Mouse (Mus musculus) stomach, embryonic 15.5 days (tissue): ENCODE measurements at regions not wholly inside any gene's neighbourhood (a gene's known extent, or its start where the extent isn't known, plus 50 kb on each side); places are given as distances from the start of the nearest gene placed in this dataset.

ENCODE experiments used
- ATAC-seq: fragments of 200-750 bp; cut with Nextera tagmentation; 2 replicates; pipeline ENCODE4 v1.8.0; 2017; ENCODE audit warnings: low read depth, moderate number of reproducible peaks, moderate TSS enrichment; ENCODE audit not compliant: insufficient read depth, low FRiP score
- H3K27ac ChIP-seq: fragments of 300-500 bp; sonication (generic); 2 replicates; pipeline ENCODE4 v1.5.1; 2015; ENCODE audit warnings: mild to moderate bottlenecking, inconsistent platforms
- H3K27me3 ChIP-seq: fragments of 300-500 bp; sonication (generic); replicated peaks from 2 replicates; pipeline ENCODE4 v1.6.1; 2015; ENCODE audit warnings: inconsistent platforms
- H3K36me3 ChIP-seq: fragments of 300-500 bp; sonication (generic); 2 replicates; pipeline ENCODE4 v1.6.1; 2015; ENCODE audit warnings: inconsistent platforms
- H3K4me1 ChIP-seq: fragments of 300-500 bp; sonication (generic); 2 replicates; pipeline ENCODE4 v1.6.1; 2015; ENCODE audit warnings: inconsistent platforms
- H3K4me2 ChIP-seq: fragments of 300-500 bp; sonication (generic); 2 replicates; pipeline ENCODE4 v1.6.1; 2015; ENCODE audit warnings: mild to moderate bottlenecking, inconsistent platforms
- H3K4me3 ChIP-seq: fragments of 300-500 bp; sonication (generic); replicated peaks from 2 replicates; pipeline ENCODE4 v1.5.1; 2015; ENCODE audit warnings: inconsistent platforms
- H3K9ac ChIP-seq: fragments of 300-500 bp; sonication (generic); 2 replicates; pipeline ENCODE4 v1.6.1; 2015; ENCODE audit warnings: inconsistent platforms
- H3K9me3 ChIP-seq: fragments of 300-500 bp; sonication (generic); 2 replicates; pipeline ENCODE4 v1.6.1; 2016; ENCODE audit warnings: inconsistent platforms
- WGBS: fragments of 180-500 bp; shearing (Covaris S2); methylation state at CpG from one replicate; pipeline ENCODE4 v1.1.7; 2015; 5-methylcytosine and 5-hydroxymethylcytosine counted together

- 81% methylated on average over 2 of the region's 2 CpGs for WGBS
- no peak overlapping the region for H3K9ac ChIP-seq
- ATAC-seq, result no peak
- H3K36me3 ChIP-seq, result no peaks in the 10 kb centered on the region
- no peaks in the 10 kb centered on the region for H3K27me3 ChIP-seq
- H3K4me1 ChIP-seq, result no peaks in the 10 kb centered on the region
- H3K4me3 ChIP-seq, result no peak overlapping the region
- H3K27ac ChIP-seq, result no peak overlapping the region
- no peaks in the 10 kb centered on the region for H3K9me3 ChIP-seq
- H3K4me2 ChIP-seq, result no peak overlapping the region
Measured at GRCm38 (mm10) chr2:75408016-75408415, 251.0 kb upstream of the Hnrnpa3 start.

GRCm38 (mm10) chr2:75409806-75410205 is 249.3 kb upstream of the Hnrnpa3 start:
- H3K9ac ChIP-seq, result no peak overlapping the region
- H3K4me2 ChIP-seq, result no peak overlapping the region
- no peak for ATAC-seq
- H3K9me3 ChIP-seq, result no peaks in the 10 kb centered on the region
- no peaks in the 10 kb centered on the region for H3K36me3 ChIP-seq
- H3K4me3 ChIP-seq, result no peak overlapping the region
- H3K27me3 ChIP-seq, result no peaks in the 10 kb centered on the region
- no peak overlapping the region for H3K27ac ChIP-seq
- H3K4me1 ChIP-seq, result no peaks in the 10 kb centered on the region
- 86% methylated on average over 7 of the region's 7 CpGs for WGBS

GRCm38 (mm10) chr2:75412735-75413134 is 246.3 kb upstream of the Hnrnpa3 start:
- no peak for ATAC-seq
- Histone ChIP-seq H3K27ac (no peak overlapping the region), H3K27me3 (no peaks in the 10 kb centered on the region), H3K9ac (no peak overlapping the region), H3K9me3 (no peaks in the 10 kb centered on the region), H3K36me3 (no peaks in the 10 kb centered on the region), H3K4me2 (no peak overlapping the region), H3K4me1 (no peaks in the 10 kb centered on the region), H3K4me3 (no peak overlapping the region)
- 91% methylated on average over 5 of the region's 5 CpGs for WGBS

GRCm38 (mm10) chr2:75418689-75419088 is 240.4 kb upstream of the Hnrnpa3 start:
- no peaks in the 10 kb centered on the region for H3K36me3 ChIP-seq
- no peaks in the 10 kb centered on the region for H3K4me1 ChIP-seq
- 76% methylated on average over 2 of the region's 2 CpGs for WGBS
- H3K27me3 ChIP-seq, result no peaks in the 10 kb centered on the region
- H3K9me3 ChIP-seq, result no peaks in the 10 kb centered on the region
- H3K4me3 ChIP-seq, result no peak overlapping the region
- no peak overlapping the region for H3K9ac ChIP-seq
- H3K27ac ChIP-seq, result no peak overlapping the region
- no peak overlapping the region for H3K4me2 ChIP-seq
- no peak for ATAC-seq

- Histone ChIP-seq H3K27me3 (no peaks in the 10 kb centered on the region), H3K4me1 (no peaks in the 10 kb centered on the region), H3K4me3 (no peak overlapping the region), H3K9ac (no peak overlapping the region), H3K36me3 (no peaks in the 10 kb centered on the region), H3K4me2 (no peak overlapping the region), H3K9me3 (no peaks in the 10 kb centered on the region), H3K27ac (no peak overlapping the region)
- 96% methylated on average over 1 of the region's 1 CpGs for WGBS
- no peak for ATAC-seq
Measured at GRCm38 (mm10) chr2:75419142-75419541, 239.9 kb upstream of the Hnrnpa3 start.

- no peak overlapping the region for H3K27ac ChIP-seq
- no peak overlapping the region for H3K4me3 ChIP-seq
- H3K9ac ChIP-seq, result no peak overlapping the region
- no peak overlapping the region for H3K4me2 ChIP-seq
- no peaks in the 10 kb centered on the region for H3K9me3 ChIP-seq
- no peak for ATAC-seq
- 73% methylated on average over 20 of the region's 20 CpGs for WGBS
- H3K4me1 ChIP-seq, result no peaks in the 10 kb centered on the region
- H3K27me3 ChIP-seq, result no peaks in the 10 kb centered on the region
- no peaks in the 10 kb centered on the region for H3K36me3 ChIP-seq
Measured at GRCm38 (mm10) chr2:75422798-75423685, 236.0 kb upstream of the Hnrnpa3 start.

- Histone ChIP-seq H3K9ac (no peak overlapping the region), H3K27ac (no peak overlapping the region), H3K27me3 (no peaks in the 10 kb centered on the region), H3K36me3 (no peaks in the 10 kb centered on the region), H3K9me3 (no peaks in the 10 kb centered on the region), H3K4me3 (no peak overlapping the region), H3K4me1 (no peaks in the 10 kb centered on the region), H3K4me2 (no peak overlapping the region)
- ATAC-seq, result no peak
- WGBS, result 31% methylated on average over 5 of the region's 5 CpGs
Measured at GRCm38 (mm10) chr2:75423872-75424271, 235.2 kb upstream of the Hnrnpa3 start.

- no peak for ATAC-seq
Measured at GRCm38 (mm10) chr2:75424363-75424762, 234.7 kb upstream of the Hnrnpa3 start.

GRCm38 (mm10) chr2:75424911-75425310 is 234.2 kb upstream of the Hnrnpa3 start:
- Histone ChIP-seq H3K36me3 (no peaks in the 10 kb centered on the region), H3K27ac (no peak overlapping the region), H3K4me2 (no peak overlapping the region), H3K4me1 (no peaks in the 10 kb centered on the region), H3K4me3 (no peak overlapping the region), H3K9me3 (no peaks in the 10 kb centered on the region), H3K9ac (no peak overlapping the region), H3K27me3 (no peaks in the 10 kb centered on the region)
- no peak for ATAC-seq
- WGBS, result 57% methylated on average over 14 of the region's 14 CpGs

More at GRCm38 (mm10) chr2:75424363-75424762, 234.7 kb upstream of the Hnrnpa3 start:
- Histone ChIP-seq H3K27me3 (no peaks in the 10 kb centered on the region), H3K9me3 (no peaks in the 10 kb centered on the region), H3K4me1 (no peaks in the 10 kb centered on the region), H3K27ac (no peak overlapping the region), H3K36me3 (no peaks in the 10 kb centered on the region), H3K4me2 (no peak overlapping the region), H3K4me3 (no peak overlapping the region), H3K9ac (no peak overlapping the region)
- WGBS, result 39% methylated on average over 7 of the region's 7 CpGs

- H3K27me3 ChIP-seq, result no peaks in the 10 kb centered on the region
- no peaks in the 10 kb centered on the region for H3K9me3 ChIP-seq
- WGBS, result 41% methylated on average over 7 of the region's 7 CpGs
- no peak overlapping the region for H3K27ac ChIP-seq
- no peak for ATAC-seq
- H3K4me2 ChIP-seq, result no peak overlapping the region
- H3K4me1 ChIP-seq, result no peaks in the 10 kb centered on the region
- H3K4me3 ChIP-seq, result no peak overlapping the region
- no peaks in the 10 kb centered on the region for H3K36me3 ChIP-seq
- no peak overlapping the region for H3K9ac ChIP-seq
Measured at GRCm38 (mm10) chr2:75425384-75425783, 233.7 kb upstream of the Hnrnpa3 start.

- Histone ChIP-seq H3K27ac (no peak overlapping the region), H3K36me3 (no peaks in the 10 kb centered on the region), H3K4me3 (no peak overlapping the region), H3K4me2 (no peak overlapping the region), H3K4me1 (no peaks in the 10 kb centered on the region), H3K27me3 (no peaks in the 10 kb centered on the region), H3K9me3 (no peaks in the 10 kb centered on the region), H3K9ac (no peak overlapping the region)
- ATAC-seq, result no peak
- 63% methylated on average over 9 of the region's 9 CpGs for WGBS
Measured at GRCm38 (mm10) chr2:75425791-75426190, 233.3 kb upstream of the Hnrnpa3 start.

- WGBS, result 88% methylated on average over 4 of the region's 4 CpGs
- Histone ChIP-seq H3K36me3 (no peaks in the 10 kb centered on the region), H3K9ac (no peak overlapping the region), H3K27ac (no peak overlapping the region), H3K4me3 (no peak overlapping the region), H3K4me2 (no peak overlapping the region), H3K4me1 (no peaks in the 10 kb centered on the region), H3K9me3 (no peaks in the 10 kb centered on the region), H3K27me3 (no peaks in the 10 kb centered on the region)
- ATAC-seq, result no peak
Measured at GRCm38 (mm10) chr2:75427936-75428458, 231.1 kb upstream of the Hnrnpa3 start.
